Mouse (Mus musculus) heart, adult 18-20 months (tissue): Measurements from ENCODE around the gene Zfp961. TPM values are rescaled to one million over a fixed set of nuclear protein-coding genes. Genes with fewer than 3 reads are reported as not detected.
"Not testable (repeated sequence)": the region's sequence is repeated elsewhere in the genome, so short reads cannot be mapped to it uniquely, and the experiment has no call there.

Source experiments
- DNase-seq, 2 experiments: peaks; one replicate each; pipeline ENCODE4 v3.0.0; 2021 to 2022; ENCODE audit warnings: mixed read lengths in 1 of 2
- long read RNA-seq, 2 experiments: library from polyadenylated mRNA; stranded (forward); transcript quantifications; one replicate each; pipeline ENCODE4 v2.0.0; 2021
- total RNA-seq, 2 experiments: library from RNA; stranded (reverse); gene quantifications; 2 replicates each; pipeline ENCODE4 v1.2.3; 2021

The Zfp961 gene
- 1 to 10 TPM; 5.7 to 8.2 TPM for total RNA-seq
- long read RNA-seq, experiment 1, partial matches to known transcripts = 0 of 1 reads
- long read RNA-seq, experiment 1, other reads (novel, unspliced or antisense) = 0 of 1 reads
- long read RNA-seq, experiment 2, partial matches to known transcripts = 0 of 1 reads
- long read RNA-seq, experiment 2, other reads (novel, unspliced or antisense) = 0 of 1 reads

GRCm38 (mm10) chr8:71950482-71951221 is at the start of gene Zfp961:
Gene Zfp961 (plus strand): TSS chr8:71951038.
- peak; percentile 99 to 100 for DNase-seq

- not testable (repeated sequence) for DNase-seq
These were observed 47.8 kb upstream of the Zfp961 start for GRCm38 (mm10) chr8:71903084-71903483.

- DNase-seq = no peak
These were observed 44.0 kb upstream of the Zfp961 start for GRCm38 (mm10) chr8:71906809-71907208.

- DNase-seq = no peak
These were observed 43.0 kb upstream of the Zfp961 start for GRCm38 (mm10) chr8:71907798-71908257.

GRCm38 (mm10) chr8:71908309-71909261 is 42.3 kb upstream of the Zfp961 start, which contains the start of the genes Zfp882 and Zfp617:
Gene Zfp882 (plus strand): TSS chr8:71908608.
Gene Zfp617 (plus strand): TSS chr8:71908635.
- DNase-seq = peak; percentile 93 to 95

- DNase-seq = no peak
These were observed 38.6 kb upstream of the Zfp961 start for GRCm38 (mm10) chr8:71912286-71912685.

- peak; percentile 95 to 98 for DNase-seq
These were observed 28.1 kb upstream of the Zfp961 start for GRCm38 (mm10) chr8:71922567-71923401.

- DNase-seq = no peak
These were observed 25.0 kb upstream of the Zfp961 start for GRCm38 (mm10) chr8:71925791-71926190.

- DNase-seq = no peak
These were observed 24.3 kb upstream of the Zfp961 start for GRCm38 (mm10) chr8:71926551-71926950.

- DNase-seq = no peak
These were observed 23.1 kb upstream of the Zfp961 start for GRCm38 (mm10) chr8:71927779-71928178.

- DNase-seq = not testable (repeated sequence)
These were observed 12.8 kb upstream of the Zfp961 start for GRCm38 (mm10) chr8:71938037-71938436.

- no peak for DNase-seq
These were observed 10.3 kb upstream of the Zfp961 start for GRCm38 (mm10) chr8:71940293-71941208.

- no peak for DNase-seq
These were observed 9.1 kb upstream of the Zfp961 start for GRCm38 (mm10) chr8:71941776-71942175.

GRCm38 (mm10) chr8:71948624-71949023 is 2.2 kb upstream of the Zfp961 start:
- DNase-seq = no peak

- peak in 1 of 2 experiments; percentile 44 for DNase-seq
These were observed 761 bp downstream of the Zfp961 start for GRCm38 (mm10) chr8:71951436-71952161.

- no peak for DNase-seq
These were observed 1.7 kb downstream of the Zfp961 start for GRCm38 (mm10) chr8:71952489-71952888.

- DNase-seq = not testable (repeated sequence)
These were observed 2.3 kb downstream of the Zfp961 start for GRCm38 (mm10) chr8:71952961-71953700.

GRCm38 (mm10) chr8:71954666-71955065 is 3.8 kb downstream of the Zfp961 start:
- no peak for DNase-seq

GRCm38 (mm10) chr8:71960483-71960882 is 9.6 kb downstream of the Zfp961 start:
- no peak for DNase-seq
